Mouse (Mus musculus) embryo, embryonic 10 days (tissue): ENCODE results near the gene Sppl3.
A peak's percentile ranks its signal among the peaks of the same experiment; 100 is the strongest.
"Not testable (repeated sequence)": the region's sequence is repeated elsewhere in the genome, so short reads cannot be mapped to it uniquely, and the experiment has no call there.

Experiments
- DNase-seq: peaks from one replicate; pipeline ENCODE4 v3.0.0-alpha.2; 2015; ENCODE audit warnings: low spot score

The Sppl3 gene

GRCm38 (mm10) chr5:115076144-115076901, 65.4 kb downstream of the Sppl3 start:
- peak; percentile 83 for DNase-seq

DNA sequence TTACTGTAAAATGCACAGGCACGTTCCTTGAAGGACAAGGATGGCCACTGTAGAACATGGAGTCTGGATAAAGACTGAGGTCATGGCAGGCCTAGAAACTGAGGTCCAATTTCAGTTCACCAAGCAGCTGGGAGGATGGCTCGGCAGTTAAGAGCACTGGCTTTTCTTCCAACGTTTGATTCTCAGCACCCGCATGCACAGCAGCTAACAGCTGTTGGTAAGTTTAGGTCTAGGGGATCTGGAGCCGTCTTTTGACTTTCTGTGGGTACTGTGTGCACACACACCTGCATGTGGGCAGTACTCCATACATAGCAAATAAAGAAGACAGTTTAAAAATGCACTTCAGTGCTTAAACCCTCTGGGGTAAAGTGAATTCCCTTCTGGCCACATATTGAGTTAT, 70.7 kb downstream of the Sppl3 start:
- no peak for DNase-seq

DNA sequence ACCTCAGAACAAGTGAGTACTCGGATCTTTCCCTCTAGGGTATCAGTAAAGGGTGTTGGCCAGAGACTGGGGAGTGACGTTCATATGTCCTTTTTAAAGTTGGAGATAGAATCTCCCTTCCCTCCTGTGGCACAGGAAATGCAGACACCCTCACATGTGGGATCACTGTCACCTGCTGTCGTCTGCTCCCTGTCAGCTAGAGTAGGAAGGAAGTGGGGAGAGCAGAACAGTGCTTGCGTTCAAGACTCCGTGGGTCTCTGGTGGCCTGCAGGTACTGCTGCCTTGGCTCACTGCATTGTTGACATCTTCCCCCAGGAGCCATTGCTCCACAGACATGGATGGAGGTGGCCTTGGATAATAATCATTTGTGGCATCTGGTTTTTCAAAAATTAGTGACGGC, 72.6 kb downstream of the Sppl3 start:
- no peak for DNase-seq

GRCm38 (mm10) chr5:115085675-115086074, 74.7 kb downstream of the Sppl3 start:
- DNase-seq: no peak

DNA sequence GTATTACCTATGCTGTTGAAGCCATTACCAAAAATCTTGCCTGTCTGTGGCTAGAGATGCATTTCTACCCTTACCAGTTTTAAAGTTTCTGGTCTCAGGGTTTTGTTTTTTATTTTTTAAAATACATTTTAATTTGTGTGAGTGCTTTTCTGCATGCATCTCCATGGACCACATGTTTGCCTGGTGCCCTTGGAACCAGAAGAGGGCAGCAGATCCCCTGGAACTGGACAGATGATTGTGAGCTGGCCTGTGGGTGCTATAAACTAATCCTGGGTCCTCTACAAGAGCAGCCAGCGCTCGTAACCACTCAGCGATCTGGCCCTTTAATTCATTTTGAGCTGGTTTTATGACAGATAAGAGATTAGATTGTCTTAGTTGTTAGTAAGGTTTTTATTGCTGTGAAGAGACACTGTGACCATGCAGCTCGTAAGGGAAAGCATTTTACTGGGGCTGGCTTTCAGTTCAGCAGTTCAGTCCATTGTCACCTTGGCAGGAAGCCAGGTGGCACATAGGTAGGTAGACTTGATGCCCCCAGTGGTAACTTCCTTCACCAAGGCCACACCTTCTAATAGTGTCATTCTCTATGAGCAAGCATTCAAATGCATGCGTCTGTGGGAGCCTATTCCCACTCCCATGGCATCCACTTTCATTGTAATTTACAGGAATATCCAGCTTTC, 78.8 kb downstream of the Sppl3 start:
- no peak for DNase-seq

DNA sequence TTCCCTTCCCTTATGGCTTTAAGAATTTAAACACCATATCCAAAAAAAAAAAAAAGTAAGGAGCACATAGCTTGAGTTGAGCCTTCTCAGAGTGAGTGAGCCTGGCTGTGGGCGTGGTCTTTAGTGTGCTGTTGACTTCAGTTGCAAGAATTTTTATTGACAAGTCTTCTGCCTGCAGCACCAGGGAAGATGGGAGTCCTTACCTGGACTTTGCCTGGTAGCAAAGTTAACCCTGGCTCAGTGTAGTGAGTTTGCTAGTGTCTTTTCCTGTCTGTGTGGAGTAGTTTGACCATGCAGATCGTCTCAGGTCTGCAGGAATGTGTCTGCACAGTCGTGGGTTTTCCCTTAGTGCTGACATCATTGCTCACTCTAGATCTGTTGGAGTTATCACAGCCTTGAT, 80.1 kb downstream of the Sppl3 start:
- DNase-seq: no peak

- DNase-seq: no peak
These were observed 80.8 kb downstream of the Sppl3 start for GRCm38 (mm10) chr5:115091776-115092175.

- DNase-seq: no peak
These were observed 87.3 kb downstream of the Sppl3 start, which contains the start of gene Gm10401 for GRCm38 (mm10) chr5:115098195-115098594. Gene Gm10401, minus strand, starts transcription at chr5:115098295.

GRCm38 (mm10) chr5:115099530-115099929, 88.6 kb downstream of the Sppl3 start:
- no peak for DNase-seq

DNA sequence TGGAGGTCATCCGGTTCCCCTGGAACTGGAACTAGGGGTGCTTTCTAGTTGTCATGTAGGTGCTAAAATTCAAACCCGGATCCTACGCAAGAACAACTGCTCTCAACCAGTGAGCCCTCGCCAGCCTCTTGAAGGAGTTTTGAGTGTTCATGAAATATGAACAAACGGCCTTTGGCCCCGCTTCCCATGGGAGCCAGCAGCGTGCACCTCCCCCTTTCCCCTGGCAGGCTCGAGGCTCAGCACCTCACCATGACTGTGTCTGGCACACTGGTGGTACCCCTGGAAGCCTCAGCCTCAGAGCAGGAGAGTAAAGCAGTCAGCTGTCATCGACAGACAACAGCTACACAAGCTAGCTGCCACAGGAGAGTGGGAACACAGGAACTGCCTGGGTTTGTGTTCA, 89.1 kb downstream of the Sppl3 start:
- DNase-seq: no peak

DNA sequence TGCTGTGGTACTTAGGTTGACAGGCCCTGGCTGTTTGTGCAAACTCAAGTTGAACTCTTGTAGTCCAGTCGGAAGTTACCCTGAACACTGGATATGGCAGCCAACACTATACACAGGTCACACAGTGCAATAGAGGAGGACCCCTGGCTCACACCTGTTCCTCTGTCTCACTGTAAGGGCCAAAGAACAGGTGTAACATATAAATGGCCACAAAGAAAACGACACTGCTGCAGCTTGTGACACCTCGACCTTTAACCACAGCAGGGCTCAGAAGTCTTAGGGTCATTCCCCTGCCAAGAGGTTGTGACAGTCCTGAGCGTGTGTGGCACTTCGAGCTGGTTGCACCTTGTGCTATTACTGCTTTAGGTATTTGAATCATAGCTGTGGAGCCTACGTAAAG, 89.5 kb downstream of the Sppl3 start:
- no peak for DNase-seq

DNA sequence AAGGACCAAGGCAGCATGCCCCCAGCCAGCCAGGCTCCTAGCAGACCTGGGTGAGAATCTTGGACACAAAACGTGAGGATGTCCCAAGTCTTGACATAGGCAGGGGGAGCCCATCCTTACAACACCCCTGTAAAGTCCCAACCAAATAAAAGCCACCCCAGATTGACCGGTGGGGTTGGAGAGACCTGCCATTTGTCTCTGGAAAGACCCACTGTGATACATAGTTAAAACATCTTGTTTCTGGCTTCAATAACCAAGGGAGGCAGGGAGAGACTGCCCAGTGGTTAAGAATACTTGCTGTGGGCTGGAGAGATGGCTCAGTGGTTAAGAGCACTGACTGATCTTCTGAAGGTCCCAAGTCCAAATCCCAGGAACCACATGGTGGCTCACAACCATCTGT, 91.3 kb downstream of the Sppl3 start:
- DNase-seq: no peak

DNA sequence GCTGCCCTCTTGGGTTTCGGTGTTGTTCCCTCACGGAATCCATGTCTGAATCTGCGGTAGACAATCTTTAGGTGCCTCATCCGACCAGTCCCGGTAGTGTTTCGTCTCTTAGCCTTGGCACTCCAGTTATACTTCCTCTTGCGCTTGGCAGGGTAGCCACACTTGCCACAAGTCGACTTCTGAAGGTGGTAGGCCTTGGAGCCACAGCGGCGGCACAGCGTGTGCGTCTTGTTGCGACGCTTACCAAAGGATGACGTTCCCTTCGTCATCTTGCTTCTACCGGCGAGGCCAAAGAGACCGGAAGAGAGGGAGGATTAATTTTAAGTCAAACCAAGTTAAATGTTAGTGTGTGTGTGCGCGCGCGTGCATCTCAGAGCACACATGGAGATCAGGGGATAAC, 92.3 kb downstream of the Sppl3 start:
- not testable (repeated sequence) for DNase-seq

DNA sequence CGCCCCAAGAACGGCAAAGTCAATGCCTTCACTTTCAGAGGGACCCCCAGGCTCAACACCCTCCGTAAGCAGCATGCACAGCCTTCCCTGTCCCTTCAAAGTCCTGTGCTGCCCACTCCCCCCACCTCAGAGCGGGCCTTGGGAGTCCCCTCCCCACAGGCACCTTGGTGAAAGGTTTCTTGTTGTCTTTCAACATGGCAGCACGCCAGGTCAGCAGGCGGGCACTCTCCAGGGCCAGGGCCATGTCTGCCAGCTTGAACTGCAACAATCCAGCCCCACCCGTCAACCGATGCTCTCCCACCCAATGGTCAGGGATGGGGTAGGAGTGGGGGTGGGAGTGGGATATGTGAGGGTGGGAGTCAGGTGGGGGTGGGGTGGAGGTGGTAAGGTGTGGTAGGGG, 100.2 kb downstream of the Sppl3 start:
- no peak for DNase-seq

DNA sequence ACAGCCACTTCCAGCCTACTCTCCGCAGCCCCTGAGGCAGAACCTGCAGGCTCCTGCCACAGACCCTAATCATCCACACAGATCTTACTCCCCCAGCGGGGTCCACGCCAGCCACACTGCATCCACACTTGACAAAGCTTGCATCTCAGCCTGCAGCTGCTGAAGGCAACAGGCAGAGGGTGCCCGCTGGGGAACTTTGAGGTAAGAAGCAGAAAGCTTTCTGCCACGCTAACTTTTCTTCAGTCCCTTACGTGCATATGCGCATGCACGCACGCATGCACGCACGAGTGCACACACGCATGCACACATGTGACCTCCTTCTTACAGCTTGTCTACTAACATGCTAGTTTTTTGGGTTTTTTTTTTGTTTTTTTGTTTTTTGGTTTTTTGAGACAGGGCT, 102.3 kb downstream of the Sppl3 start:
- DNase-seq: no peak

- no peak for DNase-seq
These were observed 103.6 kb downstream of the Sppl3 start for GRCm38 (mm10) chr5:115114501-115114900.

GRCm38 (mm10) chr5:115116426-115116825, 105.5 kb downstream of the Sppl3 start:
- no peak for DNase-seq

DNA sequence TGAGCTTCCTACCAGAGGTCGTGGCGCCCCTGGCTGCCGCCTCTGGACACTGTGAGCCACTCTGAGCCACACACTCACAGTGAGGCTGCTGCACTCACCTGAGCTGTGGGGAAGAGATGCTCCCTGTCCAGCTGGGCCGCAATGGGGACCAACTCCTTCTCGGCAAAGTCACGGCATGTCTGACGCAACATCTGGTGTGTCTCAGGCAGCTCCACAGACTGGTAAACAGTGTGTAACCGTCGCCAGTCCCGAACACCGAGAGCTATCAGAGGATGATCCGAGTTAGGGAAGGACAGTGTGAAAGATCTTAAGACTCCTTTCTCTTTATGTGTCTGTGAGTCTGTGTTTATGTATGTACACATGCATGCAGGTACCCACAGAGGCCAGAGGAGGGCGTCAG, 106.5 kb downstream of the Sppl3 start:
- DNase-seq: no peak

- peak; percentile 82 for DNase-seq
These were observed 108.1 kb downstream of the Sppl3 start, which contains the start of gene Acads for GRCm38 (mm10) chr5:115118961-115119570. Gene Acads, minus strand, starts transcription at chr5:115119346.

GRCm38 (mm10) chr5:115120978-115121377, 110.0 kb downstream of the Sppl3 start:
- no peak for DNase-seq

DNA sequence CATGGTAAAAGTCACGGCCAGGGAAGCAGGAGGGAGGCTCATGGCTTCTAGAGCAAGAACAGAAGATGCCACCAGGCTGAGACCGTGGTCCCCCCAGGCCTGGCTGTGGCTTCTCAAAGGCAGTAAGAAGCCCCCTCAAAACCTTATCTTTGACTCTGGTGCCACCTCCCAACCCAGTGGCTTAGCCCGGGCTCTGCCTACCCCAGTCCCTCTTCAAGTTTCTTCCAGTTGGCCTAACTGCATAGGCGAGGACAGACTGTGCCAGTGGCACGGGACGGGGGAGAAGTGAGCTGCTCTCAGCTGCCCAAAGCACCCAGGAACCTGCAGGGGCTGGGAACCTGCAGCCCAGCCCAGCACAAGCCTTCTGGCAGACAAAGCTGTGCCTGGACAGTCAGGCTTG, 113.8 kb downstream of the Sppl3 start:
- no peak for DNase-seq

GRCm38 (mm10) chr5:115125211-115125871, 114.4 kb downstream of the Sppl3 start:
- peak; percentile 89 for DNase-seq
